In genomic region chr4:149425801-149426292, GRCm38 (mm10) we compare ENCODE assay signal across 8 mouse cellular contexts. TPM values are rescaled to one million over a fixed set of nuclear protein-coding genes. Genes with fewer than 3 reads are reported as not detected.
DNase-seq lines count a peak whose midpoint lies in the region; ATAC-seq and TF ChIP-seq lines count a peak whose summit lies in the region.

No protein-coding gene starts in this region.

- peak overlapping the region; percentile 94 for H3ac ChIP-seq in myocyte (ENCODE audit: control insufficient read depth, insufficient read length)

- TF ChIP-seq POLR2A in myocyte (IDR thresholded peaks at IDR 0.05; ENCODE audit: insufficient read length, low read depth): peak; percentile 10

- peak overlapping the region; percentile 76 for H3K4me2 ChIP-seq in hindbrain, embryonic 12.5 days (replicated peaks)
- peak overlapping the region; percentile 87 for H3K4me2 ChIP-seq in myocyte (ENCODE audit: low read depth)

- no peaks in the 10 kb centered on the region for H3K36me3 ChIP-seq in hindbrain, embryonic 12.5 days
- no peaks in the 10 kb centered on the region for H3K36me3 ChIP-seq in myocyte (ENCODE audit: control insufficient read depth, insufficient read depth)

- no peaks in the 10 kb centered on the region for H3K27me3 ChIP-seq in hindbrain, embryonic 12.5 days
- H3K27me3 ChIP-seq in myocyte (ENCODE audit: control insufficient read depth, insufficient read depth, insufficient read length): no peaks in the 10 kb centered on the region

- peak; percentile 34 to 48 for DNase-seq in left cerebral cortex, adult 18-20 months (ENCODE audit: low spot score in 2 of 2)
- DNase-seq in left cerebral cortex, adult 11 months (ENCODE audit: low spot score): no peak
- DNase-seq in MN1 (ENCODE audit: low spot score) (peak; percentile 66), liver (peak; percentile 56)
- no peak for DNase-seq in yolk sac, embryonic 10.5 days (ENCODE audit: low spot score)

- ATAC-seq in common myeloid progenitor, adult 5-6 weeks (replicated peaks; ENCODE audit: low read depth, poor library complexity, severe bottlenecking): peak; percentile 43
- ATAC-seq in hindbrain, embryonic 12.5 days (ENCODE audit: low FRiP score): peak; percentile 79

- peaks cover 19% of the 10 kb centered on the region for H3K4me1 ChIP-seq in hindbrain, embryonic 12.5 days

- under 1% methylated on average over 35 of the region's 35 CpGs for WGBS in hindbrain, embryonic 12.5 days

- peak overlapping the region; percentile 100 for H3K27ac ChIP-seq in hindbrain, embryonic 12.5 days

- peak overlapping the region; percentile 93 for H3K9ac ChIP-seq in hindbrain, embryonic 12.5 days

- H3K4me3 ChIP-seq in hindbrain, embryonic 12.5 days: peak overlapping the region; percentile 92
- H3K4me3 ChIP-seq in myocyte: peak overlapping the region; percentile 94

- peaks cover 51% of the 10 kb centered on the region for H3K79me2 ChIP-seq in myocyte (ENCODE audit: control insufficient read depth, insufficient read depth)

- H3K9me3 ChIP-seq in hindbrain, embryonic 12.5 days (replicated peaks): no peaks in the 10 kb centered on the region

TF ChIP-seq in myocyte, 11 proteins besides CTCF, POLR2A, EP300 and RAD21:
- TF ChIP-seq TCF3 (IDR thresholded peaks at IDR 0.05; ENCODE audit: insufficient read length, low read depth) (no peak), USF1 (IDR thresholded peaks at IDR 0.05; ENCODE audit: low read depth) (no peak), E2F4 (IDR thresholded peaks at IDR 0.05; ENCODE audit: insufficient read depth) (no peak), SRF (IDR thresholded peaks at IDR 0.05; ENCODE audit: control insufficient read depth, insufficient read length, low read depth) (no peak), MYOG (IDR thresholded peaks at IDR 0.05; ENCODE audit: control insufficient read depth in 1 of 3, insufficient read depth in 1 of 3, insufficient read length in 2 of 3, low read depth in 2 of 3) (no peak), TCF12 (IDR thresholded peaks at IDR 0.05; ENCODE audit: insufficient read depth, poor library complexity, severe bottlenecking) (no peak), MAX (IDR thresholded peaks at IDR 0.05; ENCODE audit: low read depth) (no peak)

RNA-seq across cellular contexts. Expression of gene Ube4b, which starts 0.7 kb away (rescaled TPM):
- 100 to 1,000 TPM; 101 to 106 TPM for total RNA-seq in left cerebral cortex, adult 18-20 months (2021)
- total RNA-seq in common myeloid progenitor, adult 5-6 weeks (2017): 48.4 and 55.1 TPM in 2 replicates
- 82.8 and 92.7 TPM in 2 replicates for polyA plus RNA-seq in hindbrain, embryonic 12.5 days (2016; fragmentation: Nextera tagmentation; extraction: Ambion mirVana)
- 57.4 TPM for polyA plus RNA-seq in myocyte (2012; fragmentation: generic; extraction: Trizol)

RNA-seq across cellular contexts. Expression of gene Rbp7, which starts 28.9 kb away (rescaled TPM):
- not detected for total RNA-seq in left cerebral cortex, adult 18-20 months (2021)
- total RNA-seq in common myeloid progenitor, adult 5-6 weeks (2017): not detected in 2 replicates
- polyA plus RNA-seq in hindbrain, embryonic 12.5 days (2016; fragmentation: Nextera tagmentation; extraction: Ambion mirVana): not detected in 2 replicates
- not detected for polyA plus RNA-seq in myocyte (2012; fragmentation: generic; extraction: Trizol)

RNA-seq across cellular contexts. Expression of gene Tmem274, which starts 51.3 kb away (rescaled TPM):
- total RNA-seq in left cerebral cortex, adult 18-20 months (2021): not detected
- not detected in 2 replicates for total RNA-seq in common myeloid progenitor, adult 5-6 weeks (2017)
- 0.37 and 0.40 TPM in 2 replicates for polyA plus RNA-seq in hindbrain, embryonic 12.5 days (2016; fragmentation: Nextera tagmentation; extraction: Ambion mirVana)
- polyA plus RNA-seq in myocyte (2012; fragmentation: generic; extraction: Trizol): not detected

RNA-seq across cellular contexts. Expression of gene Nmnat1, which starts 59.2 kb away (rescaled TPM):
- 1 to 10 TPM; 7.0 to 9.3 TPM for total RNA-seq in left cerebral cortex, adult 18-20 months (2021)
- total RNA-seq in common myeloid progenitor, adult 5-6 weeks (2017): 11.3 and 15.5 TPM in 2 replicates
- 12.1 and 13.8 TPM in 2 replicates for polyA plus RNA-seq in hindbrain, embryonic 12.5 days (2016; fragmentation: Nextera tagmentation; extraction: Ambion mirVana)
- polyA plus RNA-seq in myocyte (2012; fragmentation: generic; extraction: Trizol): 9.3 TPM

RNA-seq across cellular contexts. Expression of gene Lzic, which starts 59.2 kb away (rescaled TPM):
- total RNA-seq in left cerebral cortex, adult 18-20 months (2021): 10 to 100 TPM; 16.4 to 16.7 TPM
- 37.7 and 83.2 TPM in 2 replicates for total RNA-seq in common myeloid progenitor, adult 5-6 weeks (2017)
- polyA plus RNA-seq in hindbrain, embryonic 12.5 days (2016; fragmentation: Nextera tagmentation; extraction: Ambion mirVana): 46.7 and 46.8 TPM in 2 replicates
- polyA plus RNA-seq in myocyte (2012; fragmentation: generic; extraction: Trizol): 45.5 TPM

Comparison
In these comparisons a context has a peak if more than half of its experiments do, and no peak if none do; other contexts are left out.
1. DNase-seq: peak in left cerebral cortex, adult 18-20 months (2 of 2), MN1 (single experiment) and liver (single experiment); none in left cerebral cortex, adult 11 months (single experiment) and yolk sac, embryonic 10.5 days (single experiment).